Mouse (Mus musculus) urinary bladder, postnatal 25 days (tissue): ENCODE measurements around the gene Ect2.

Source experiments
- DNase-seq: peaks from one replicate; pipeline ENCODE4 v3.0.0; 2022; ENCODE audit warnings: low spot score

Gene Ect2

GRCm38 (mm10) chr3:27153701-27154209, at the start of gene Ect2:
Gene Ect2 (minus strand): TSS chr3:27153878.
- peak; percentile 98 for DNase-seq

- no peak for DNase-seq
Measured at GRCm38 (mm10) chr3:27201728-27202411, 48.2 kb upstream of the Ect2 start.

GRCm38 (mm10) chr3:27199120-27199519, 45.4 kb upstream of the Ect2 start:
- DNase-seq = no peak

- DNase-seq = no peak
Measured at GRCm38 (mm10) chr3:27197816-27198215, 44.1 kb upstream of the Ect2 start.

- no peak for DNase-seq
Measured at GRCm38 (mm10) chr3:27196529-27196928, 42.9 kb upstream of the Ect2 start.

GRCm38 (mm10) chr3:27195573-27196227, 42.0 kb upstream of the Ect2 start:
- no peak for DNase-seq

- no peak for DNase-seq
Measured at GRCm38 (mm10) chr3:27195153-27195552, 41.5 kb upstream of the Ect2 start.

- no peak for DNase-seq
Measured at GRCm38 (mm10) chr3:27193844-27194317, 40.2 kb upstream of the Ect2 start.

- no peak for DNase-seq
Measured at GRCm38 (mm10) chr3:27191856-27192255, 38.2 kb upstream of the Ect2 start.

GRCm38 (mm10) chr3:27190865-27191264, 37.2 kb upstream of the Ect2 start:
- no peak for DNase-seq

GRCm38 (mm10) chr3:27189320-27190261, 35.9 kb upstream of the Ect2 start:
- peak; percentile 43 for DNase-seq

- DNase-seq = no peak
Measured at GRCm38 (mm10) chr3:27188386-27188785, 34.7 kb upstream of the Ect2 start.

GRCm38 (mm10) chr3:27183601-27184175, 30.0 kb upstream of the Ect2 start:
- DNase-seq = no peak

GRCm38 (mm10) chr3:27182733-27183600, 29.3 kb upstream of the Ect2 start, which contains the start of gene Nceh1:
Gene Nceh1 (plus strand): TSS chr3:27182965.
- DNase-seq = peak; percentile 84

GRCm38 (mm10) chr3:27179711-27180110, 26.0 kb upstream of the Ect2 start:
- no peak for DNase-seq

- no peak for DNase-seq
Measured at GRCm38 (mm10) chr3:27170257-27170656, 16.6 kb upstream of the Ect2 start.

GRCm38 (mm10) chr3:27165481-27166065, 11.9 kb upstream of the Ect2 start:
- no peak for DNase-seq

- DNase-seq = no peak
Measured at GRCm38 (mm10) chr3:27162410-27162804, 8.7 kb upstream of the Ect2 start.

GRCm38 (mm10) chr3:27161645-27162409, 8.1 kb upstream of the Ect2 start:
- no peak for DNase-seq

- DNase-seq = no peak
Measured at GRCm38 (mm10) chr3:27158910-27159309, 5.2 kb upstream of the Ect2 start.
